Mouse (Mus musculus) urinary bladder, postnatal 14 days (tissue): ENCODE data around the gene H2afy.

Experiments
- DNase-seq: peaks from one replicate; pipeline ENCODE4 v3.0.0; 2021; ENCODE audit warnings: low spot score

The H2afy gene

DNA sequence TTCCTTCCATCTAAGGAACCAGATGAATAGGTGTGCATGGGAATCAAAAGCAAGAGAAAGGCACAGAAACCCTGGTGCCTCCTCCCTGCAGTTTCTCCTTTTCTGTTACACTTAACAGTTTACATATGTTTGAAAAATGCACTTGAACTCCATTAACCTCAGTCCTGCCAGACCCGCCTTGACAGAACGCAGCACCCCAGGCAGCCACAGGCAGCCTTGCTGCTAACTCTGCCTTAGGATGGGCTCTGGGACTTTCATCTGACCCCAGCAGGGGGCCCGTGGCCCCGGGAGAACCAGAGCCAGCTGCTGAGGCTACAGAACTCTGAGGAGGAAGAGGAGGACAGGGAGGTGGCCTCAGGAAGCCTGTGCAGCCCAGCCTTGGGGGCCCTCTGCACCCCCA, 23.7 kb downstream of the H2afy start:
- no peak for DNase-seq

DNA sequence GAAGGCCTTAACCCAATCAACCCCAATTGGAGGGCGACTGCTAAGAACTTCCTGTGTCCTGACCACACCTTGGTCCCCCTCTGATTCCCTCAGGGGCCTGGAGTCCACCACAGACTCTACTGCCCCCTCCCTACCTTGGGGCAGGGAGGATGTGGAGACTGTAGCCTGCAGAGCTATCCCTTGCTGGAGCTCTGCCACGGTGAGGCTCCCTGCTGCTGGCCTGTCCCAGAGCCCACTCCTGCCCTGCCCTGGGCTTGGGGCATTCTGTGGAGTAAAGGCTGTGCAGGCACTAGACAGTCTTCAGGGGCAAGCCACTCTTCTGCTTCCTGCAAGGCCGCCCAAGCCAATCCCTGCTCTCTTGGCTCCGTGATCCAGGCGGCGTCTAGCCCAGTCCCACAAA, 24.6 kb downstream of the H2afy start:
- DNase-seq, result no peak

DNA sequence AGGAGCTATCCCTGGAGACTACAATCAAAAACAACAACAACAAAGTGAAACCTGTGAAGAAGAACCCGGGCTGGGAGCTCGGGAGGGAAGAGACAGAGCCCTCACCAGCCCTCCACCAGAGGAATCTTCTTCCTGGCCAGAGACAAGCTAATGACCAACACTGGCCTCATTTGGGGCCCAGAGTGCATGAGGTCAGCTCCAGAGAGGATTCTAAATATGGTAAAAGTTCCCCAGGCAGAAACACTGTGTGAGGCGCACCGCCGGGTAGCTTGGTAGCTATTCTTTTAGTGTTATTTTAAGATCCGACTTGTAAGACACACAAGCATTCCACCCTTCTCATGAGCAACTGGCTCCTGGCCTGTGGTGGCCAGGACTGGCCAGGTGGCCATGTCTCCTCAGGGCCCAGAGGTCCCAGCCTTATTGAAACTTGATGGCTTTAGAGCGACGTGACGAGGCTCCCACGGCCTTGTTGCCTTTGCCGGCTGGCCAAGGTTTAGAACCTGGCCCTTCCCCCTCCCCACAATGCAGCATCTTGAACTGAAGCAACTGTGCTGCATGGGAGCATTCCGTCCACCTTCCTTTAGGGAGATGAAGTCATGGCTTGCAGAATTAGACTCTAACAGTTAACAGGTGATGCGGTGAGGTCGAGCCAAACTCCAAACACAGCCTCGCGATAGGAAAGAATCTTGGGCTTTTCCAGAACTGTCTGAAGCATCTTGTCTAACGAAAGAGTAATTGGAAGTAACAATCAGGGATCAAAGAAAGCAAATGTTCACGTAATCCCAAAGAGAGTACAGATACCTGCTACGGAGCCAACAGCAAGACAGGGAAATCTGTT, 25.2 kb downstream of the H2afy start:
- no peak for DNase-seq

DNA sequence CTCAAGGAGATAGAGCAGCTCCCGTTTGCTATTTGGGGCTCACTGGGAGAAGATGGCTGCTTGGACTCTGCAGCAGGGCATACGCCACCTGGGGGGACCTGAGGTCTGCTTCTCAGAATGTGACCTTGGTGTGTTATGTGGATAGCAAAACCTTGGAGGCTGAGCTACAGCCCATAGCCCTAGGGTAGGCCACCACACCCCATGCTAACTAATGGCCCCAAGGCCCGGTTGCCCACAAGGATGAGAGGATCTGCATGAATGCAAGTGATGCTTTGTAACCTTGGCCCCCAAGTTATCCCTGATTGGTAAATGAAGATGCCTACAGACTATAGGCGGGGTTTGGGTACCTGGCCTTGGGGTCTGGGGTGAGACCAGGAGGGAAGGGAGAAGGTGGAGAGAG, 26.5 kb downstream of the H2afy start:
- no peak for DNase-seq

DNA sequence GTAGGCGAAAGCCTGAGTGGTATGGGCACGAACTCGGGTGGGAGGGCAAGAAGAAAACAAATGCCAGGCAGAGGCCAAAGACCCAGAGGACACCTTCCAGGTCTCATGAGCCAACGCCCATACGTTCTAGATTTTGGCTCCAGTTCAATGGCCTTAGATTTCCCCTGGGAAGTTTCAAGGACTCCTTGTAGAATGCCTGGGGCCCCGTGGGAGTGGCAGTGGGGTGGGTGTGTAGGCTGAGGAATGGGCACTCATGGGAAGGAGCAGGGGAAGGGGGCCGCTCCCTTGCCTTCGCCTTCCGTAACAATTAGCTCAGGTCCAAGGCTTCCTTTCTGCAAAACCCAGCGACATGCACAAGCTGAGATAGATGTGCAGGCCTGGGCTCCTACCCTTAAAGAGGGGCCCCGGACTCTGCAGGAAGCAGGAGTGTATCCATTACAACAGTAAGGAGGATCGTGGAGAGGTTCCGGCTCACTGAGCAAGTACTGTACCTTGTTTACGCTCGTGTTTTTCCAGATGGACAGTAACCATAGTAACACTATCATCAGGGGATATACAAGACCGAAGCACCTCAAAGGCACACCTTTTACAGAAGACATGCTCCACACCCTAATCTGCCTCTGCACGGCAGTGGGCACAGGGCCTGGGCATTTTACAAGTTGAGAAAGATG, 27.2 kb downstream of the H2afy start:
- no peak for DNase-seq

DNA sequence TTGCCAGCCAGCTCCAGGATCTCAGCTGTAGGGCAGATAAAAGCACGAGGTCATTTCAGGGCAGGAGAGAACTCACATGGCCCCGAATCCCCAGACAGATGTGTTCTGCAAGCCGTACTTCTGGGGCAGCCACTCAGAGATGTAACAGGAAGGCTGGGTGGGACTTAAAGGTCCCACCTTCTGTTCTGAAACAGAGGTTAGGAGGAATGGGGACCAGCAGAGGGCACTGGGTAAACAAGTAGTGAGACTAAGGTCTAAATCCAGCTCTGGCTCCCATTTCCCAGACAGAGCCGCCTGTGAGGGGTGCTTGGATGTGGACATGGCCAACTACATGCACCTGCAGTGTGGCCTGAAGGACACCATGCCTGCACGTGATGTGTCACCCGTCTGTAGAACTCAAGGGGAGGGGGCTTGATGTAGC, 31.2 kb downstream of the H2afy start:
- DNase-seq, result no peak

DNA sequence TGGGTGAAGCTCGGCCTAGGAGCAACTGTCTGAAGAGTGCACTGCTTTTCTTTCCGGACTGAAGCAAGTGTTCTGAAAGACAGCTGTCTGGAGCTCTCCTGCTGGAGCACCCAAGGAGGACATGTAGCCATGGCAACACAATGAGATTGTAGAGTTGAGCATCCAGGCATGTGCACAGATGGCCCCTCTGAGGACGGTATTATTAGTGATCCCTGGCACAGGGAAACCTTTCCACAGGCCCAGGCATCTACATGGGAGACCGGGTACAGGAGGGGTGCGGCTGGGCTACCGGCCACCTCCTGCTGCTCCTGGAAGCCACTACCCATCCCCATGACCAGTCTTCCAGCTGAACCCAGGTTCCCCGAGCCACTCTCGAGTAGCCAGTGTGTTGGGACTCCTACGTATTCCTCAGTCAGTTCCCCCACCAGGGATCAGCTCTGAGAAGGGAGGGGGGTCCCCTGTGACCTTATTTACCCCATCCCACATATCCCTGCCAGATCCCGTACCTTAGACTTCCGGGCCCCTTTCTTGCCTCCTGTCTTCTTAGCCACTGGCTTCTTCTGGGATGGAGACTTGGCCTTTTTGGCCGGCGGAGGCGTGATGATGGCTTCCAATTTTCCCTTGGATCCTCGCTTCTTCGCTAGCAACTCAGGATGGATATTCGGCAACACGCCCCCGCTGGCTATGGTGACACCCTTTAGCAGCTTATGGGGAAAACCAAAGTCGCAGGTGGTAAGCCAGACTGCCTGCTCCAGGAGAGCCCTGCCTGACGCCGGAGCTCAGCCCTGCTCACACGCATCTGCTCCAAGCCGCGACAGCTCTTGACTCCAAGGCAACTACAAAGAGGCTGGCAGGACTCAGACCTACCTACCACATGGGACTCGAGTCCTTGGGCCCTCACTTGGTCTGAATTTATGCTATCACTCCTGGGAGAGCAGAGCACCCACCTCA, 32.1 kb downstream of the H2afy start:
- no peak for DNase-seq

DNA sequence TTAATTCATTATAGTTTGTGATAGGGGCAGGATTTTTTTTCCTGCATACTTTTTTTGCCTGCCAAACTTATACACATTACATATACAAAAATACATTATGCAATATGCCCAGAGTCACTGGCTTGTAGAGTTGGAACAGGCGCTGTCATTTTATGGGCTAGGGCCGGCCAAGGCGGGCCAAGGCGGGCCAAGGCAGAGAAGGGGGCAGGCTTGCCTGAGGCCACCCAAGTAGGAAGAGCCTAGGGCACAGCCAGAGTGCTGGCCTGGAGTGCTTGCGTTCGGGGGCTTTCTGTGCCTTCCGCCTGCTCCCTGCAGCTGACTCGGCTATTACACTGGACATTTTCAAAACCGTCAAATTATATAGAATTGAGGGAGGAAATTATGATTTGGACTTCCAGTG, 34.0 kb downstream of the H2afy start:
- no peak for DNase-seq

DNA sequence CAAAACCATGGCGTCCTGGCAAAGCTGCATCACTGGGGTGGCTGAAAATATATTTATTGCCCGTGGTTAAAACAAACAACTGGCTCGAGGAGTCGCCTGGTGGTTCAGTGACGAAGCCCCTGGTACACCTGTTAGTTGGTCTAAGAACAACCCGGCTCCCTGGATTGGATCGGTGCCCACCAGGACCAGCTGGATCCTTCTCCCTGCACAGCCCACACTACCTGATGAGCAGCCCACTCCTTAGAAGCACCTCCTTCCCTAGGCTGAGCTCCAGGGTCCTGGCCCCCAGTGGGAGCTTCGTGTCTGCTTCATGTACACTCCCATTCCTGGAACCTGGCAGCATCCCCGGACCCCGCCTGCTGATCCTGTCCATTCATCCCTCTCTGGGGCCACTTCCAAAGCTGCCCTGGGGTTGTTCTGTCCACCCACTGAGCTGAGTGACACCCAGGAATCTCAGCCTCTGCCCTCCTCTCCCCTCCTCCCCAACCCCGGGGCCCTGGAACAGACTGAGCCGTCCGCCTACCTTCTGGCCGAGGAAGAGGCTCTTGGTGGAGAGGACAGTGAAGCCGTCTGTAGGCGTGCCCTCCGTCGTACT, 40.5 kb downstream of the H2afy start:
- no peak for DNase-seq

DNA sequence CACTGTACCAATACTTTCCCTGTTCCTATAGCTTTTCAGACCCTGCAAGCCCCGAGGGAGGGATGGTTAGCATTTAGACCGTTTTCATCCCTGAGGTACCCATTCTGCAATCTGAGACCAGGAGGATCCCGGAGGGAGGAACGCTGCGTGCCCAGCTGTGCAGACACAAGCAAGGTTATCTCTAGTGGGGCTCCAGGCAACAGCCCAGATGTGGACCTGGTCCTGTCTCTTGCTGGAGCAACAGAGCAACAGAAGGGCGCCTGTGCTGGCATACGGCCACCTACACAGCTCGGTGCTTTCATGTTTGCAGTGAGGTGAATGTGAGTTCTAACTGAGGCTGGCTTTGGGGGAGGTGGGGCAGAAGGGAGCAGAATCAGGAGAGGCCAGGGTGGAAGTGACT, 41.6 kb downstream of the H2afy start:
- DNase-seq, result no peak

DNA sequence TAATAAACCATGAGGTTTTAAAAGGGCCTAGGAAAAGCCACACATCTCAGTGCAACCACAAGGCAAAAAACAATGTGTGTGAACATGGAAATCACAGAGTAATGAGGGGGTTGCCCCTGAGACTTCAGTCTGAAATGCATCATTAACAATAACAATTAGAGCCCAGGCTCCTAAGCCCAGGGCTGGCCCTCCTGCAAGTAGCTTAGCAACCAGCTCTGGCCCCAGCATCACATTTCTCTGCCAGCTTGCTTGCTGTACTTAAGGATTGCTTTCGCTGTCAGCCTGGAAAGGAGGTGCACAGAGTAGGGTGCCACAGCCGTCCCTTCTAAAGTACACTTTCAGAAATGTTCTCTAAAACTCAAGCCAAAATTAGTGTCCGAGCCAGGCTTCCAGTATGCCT, 42.5 kb downstream of the H2afy start:
- DNase-seq, result no peak

DNA sequence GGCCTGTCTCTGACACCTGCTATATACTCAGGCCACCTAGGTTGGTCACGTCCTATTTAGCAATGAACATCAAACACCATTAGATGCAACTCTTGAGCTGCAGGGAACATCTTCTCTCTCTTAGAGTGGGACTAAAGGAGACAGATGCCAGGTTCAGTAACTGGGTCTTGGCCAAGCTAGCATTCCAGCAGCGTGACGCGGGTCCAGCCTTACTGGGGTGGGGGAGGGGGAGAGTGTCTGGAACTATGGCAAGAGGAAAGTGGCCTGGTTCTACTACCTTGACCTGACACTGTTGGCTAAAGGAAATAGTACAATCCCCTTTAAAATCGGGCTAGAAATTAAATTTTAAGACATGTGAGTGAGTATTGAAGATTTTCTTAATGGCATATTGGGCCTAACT, 43.6 kb downstream of the H2afy start:
- no peak for DNase-seq

DNA sequence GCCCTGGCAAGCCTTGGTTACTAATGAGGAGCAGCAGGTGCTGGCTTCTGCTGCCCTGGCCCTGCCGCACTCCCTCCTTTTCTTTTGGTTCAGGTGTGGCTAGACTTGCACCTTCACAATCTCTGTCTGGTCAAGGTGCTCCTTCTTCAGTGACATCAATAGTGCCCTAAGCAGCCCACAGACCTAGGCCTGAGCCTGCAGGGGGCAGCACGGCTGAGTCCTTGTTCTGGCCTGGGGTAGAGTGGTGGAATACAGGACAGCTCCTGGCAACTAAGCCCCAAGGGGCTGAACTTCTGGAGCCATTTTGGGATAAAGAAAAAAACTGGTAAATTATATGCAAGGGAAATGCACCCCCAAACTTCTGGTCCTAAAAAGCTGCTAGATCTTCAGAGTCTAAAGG, 45.6 kb downstream of the H2afy start:
- DNase-seq, result no peak

DNA sequence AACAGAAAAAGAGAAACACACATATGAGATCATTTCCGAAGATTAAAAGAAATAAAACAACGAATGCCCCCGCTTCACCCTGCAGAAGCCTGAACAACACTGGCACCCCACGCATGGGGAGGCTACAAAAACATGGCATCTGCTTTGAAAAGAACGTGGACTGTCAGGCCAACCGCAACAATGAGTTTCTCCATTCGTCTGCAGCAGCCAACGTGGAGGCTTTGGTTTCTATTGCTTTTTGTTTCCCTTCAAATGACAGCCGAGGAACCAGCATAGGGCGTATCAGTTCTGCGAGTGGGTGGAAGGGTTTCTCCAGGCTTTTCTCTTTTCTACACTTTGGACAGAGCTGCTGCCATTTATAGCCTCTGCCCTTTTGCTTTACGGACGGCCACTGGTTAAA, 47.6 kb downstream of the H2afy start:
- DNase-seq, result no peak

DNA sequence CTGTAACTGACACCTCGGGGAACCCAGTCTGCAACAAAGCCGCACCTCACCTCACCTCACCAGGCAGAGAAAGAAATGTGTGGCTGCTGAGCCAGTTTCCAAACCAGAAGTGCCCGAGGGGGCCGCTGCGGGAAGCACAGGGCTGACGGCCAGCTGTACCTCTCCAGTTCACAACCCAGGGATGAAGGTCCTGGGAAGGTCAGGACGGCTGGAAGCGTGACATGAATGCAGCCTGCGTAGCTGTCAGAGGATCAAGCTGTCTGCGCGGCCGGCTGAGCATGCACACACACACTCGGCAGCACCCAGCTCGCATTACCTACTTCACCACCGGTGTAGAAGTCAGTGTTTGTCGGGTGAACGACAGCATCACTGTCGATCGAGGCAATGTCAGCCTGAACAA, 48.2 kb downstream of the H2afy start:
- DNase-seq, result no peak

DNA sequence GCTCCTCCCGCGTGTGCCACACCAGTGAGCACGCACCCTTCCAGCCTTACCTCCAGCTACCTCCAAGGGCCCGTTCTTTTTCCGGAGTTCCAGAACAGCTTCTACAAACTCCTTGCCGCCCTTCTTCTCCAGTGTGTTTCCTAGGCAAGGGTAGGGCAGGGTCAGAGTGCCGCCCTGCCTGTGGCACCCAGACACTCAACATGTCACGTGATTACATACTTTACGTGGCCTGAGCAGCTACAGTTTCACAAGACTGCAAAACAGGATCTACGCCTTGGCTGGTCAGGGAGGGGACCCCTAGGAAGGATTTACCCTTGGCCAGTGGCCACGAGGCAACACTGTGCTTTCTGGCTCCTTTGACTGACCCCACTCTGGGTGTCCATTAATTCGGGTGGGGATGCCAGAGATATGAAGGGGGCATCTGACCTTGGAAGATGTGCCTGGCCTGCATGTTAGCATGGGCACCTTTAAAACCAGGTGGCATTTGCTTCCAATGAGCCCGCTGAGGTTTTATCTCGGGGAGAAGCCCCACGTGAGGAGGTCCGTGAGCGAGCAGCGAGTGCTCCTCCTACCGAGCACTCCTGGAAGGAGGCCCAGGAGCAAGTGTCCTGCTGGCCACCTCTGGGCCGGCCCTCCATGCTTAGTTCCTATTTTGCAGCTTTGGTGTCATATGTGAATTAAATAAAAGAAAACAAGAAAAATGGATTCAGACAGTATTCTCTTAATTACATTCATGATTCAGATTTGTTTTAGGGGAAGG, 51.8 kb downstream of the H2afy start:
- DNase-seq, result no peak

DNA sequence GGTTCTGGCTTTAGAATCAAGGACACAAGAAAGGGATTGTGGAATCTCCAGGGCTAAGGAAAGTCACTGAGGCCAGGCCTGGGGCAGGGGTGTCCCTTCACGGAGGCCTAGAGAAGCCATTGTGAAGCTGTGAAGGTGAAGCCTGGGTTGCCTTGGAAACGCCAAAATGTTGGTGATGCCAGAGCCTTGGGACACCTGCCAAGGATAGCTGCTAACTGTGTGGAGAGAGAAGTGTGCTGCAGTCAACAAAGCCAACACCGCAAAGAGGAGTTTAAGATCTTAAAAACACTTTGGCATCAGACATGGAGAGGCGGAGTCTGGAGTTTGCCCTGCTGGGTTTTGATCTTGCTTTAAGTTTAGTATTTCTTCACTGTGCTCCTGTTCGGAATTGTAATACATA, 54.5 kb downstream of the H2afy start:
- no peak for DNase-seq

DNA sequence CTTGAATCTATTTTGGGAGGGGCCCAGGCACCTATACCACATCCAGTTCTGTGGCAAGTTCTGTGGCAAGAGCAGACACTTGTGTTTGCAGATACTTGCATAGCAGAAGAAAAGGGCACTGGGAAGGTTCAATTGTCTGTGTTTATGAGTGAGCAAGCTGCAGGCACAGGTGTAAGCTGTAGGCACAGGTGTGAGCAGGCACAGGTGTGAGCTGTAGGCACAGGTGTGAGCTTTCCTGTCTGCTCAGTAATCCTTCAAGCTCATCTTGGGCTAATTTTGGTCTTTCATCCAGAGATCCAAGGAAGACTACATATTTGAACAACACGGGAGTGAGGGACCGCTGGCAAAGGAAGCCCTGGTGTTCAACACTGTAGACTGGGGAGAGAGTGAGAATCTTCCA, 56.5 kb downstream of the H2afy start:
- no peak for DNase-seq

DNA sequence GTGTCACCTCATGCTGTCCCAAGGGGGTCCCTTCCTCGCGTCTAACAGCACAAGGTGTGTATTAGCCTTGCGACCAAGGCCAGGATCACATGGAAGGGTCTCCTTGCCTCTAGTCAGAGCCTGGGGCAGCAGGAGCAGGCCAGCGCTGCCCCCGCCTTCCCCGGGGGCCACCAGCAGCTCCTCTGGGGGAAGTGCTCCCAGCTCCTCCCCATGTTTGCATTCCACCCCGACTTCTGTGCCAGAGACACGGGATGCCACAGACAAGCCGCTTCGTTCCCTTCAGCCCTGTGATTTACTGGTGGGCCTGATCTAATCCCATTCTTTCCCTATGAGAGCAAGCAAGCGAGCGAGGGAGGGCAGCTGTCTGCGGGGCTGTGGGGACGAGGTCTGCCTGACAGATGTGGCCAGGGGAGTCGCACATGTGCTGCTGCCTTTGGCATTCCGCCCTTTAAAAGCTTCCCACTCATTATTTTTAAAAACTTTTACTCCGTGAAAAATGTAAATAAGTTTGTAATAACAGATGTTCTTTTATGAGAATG, 57.4 kb downstream of the H2afy start:
- peak; percentile 27 for DNase-seq

DNA sequence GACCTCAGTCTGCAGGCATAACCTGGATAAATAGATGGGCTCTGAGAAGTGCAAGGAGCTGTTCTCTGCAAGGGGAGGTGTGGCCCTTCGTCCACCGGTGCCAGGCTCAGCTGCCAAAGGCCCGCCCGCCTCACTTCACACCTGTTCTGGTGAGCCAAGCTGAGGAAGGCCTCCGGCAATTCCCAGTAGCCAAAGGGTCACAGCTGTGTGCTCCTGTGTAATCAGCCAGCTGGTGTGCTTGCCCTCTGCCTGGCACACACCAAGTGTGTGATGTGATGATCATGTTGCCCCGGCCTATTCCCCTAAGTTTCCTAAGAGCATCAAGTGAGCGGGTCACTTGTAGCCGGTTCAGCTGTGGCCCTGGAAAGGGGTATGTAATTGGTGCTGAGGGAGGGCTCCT, 60.2 kb downstream of the H2afy start:
- DNase-seq, result no peak

DNA sequence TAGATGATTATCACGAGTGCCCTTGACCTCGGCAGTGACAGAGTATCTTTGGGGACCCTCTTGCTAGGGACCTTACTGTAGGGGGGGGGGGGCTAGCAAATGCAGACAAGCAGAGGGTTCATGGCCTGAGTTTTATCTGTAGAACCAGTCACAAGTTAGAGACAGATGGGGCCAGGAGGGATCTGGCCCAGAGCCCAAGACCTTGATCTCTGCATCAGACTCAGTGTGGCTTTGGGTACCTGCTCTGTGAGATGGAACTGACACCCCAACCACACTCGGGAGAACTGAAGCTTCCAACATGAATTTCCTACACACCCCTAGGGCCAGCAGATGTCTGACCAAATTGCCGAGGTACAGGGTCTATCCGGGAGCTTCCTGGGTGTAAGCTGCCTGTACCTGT, 63.0 kb downstream of the H2afy start:
- no peak for DNase-seq
